Mouse (Mus musculus) hindbrain, embryonic 10.5 days (tissue): Measurements from ENCODE around the gene Il4i1. TPM values are rescaled to one million over a fixed set of nuclear protein-coding genes. Genes with fewer than 3 reads are reported as not detected.

Experiments
- DNase-seq: peaks from one replicate; pipeline ENCODE4 v3.0.0-alpha.2; 2017; ENCODE audit warnings: low spot score
- H3K27ac ChIP-seq: fragments of 300-500 bp; sonication (generic); 2 replicates; pipeline ENCODE4 v1.5.1; 2016; ENCODE audit warnings: mild to moderate bottlenecking, moderate library complexity
- H3K27me3 ChIP-seq: fragments of 300-500 bp; sonication (generic); 2 replicates; pipeline ENCODE4 v1.6.1; 2016; ENCODE audit warnings: mild to moderate bottlenecking; ENCODE audit not compliant: poor library complexity, insufficient read depth, severe bottlenecking
- H3K36me3 ChIP-seq: fragments of 300-500 bp; sonication (generic); 2 replicates; pipeline ENCODE4 v1.6.1; 2016; ENCODE audit warnings: mild to moderate bottlenecking, moderate library complexity
- H3K4me1 ChIP-seq: fragments of 300-500 bp; sonication (generic); replicated peaks from 2 replicates; pipeline ENCODE4 v1.6.1; 2016; ENCODE audit warnings: mild to moderate bottlenecking
- H3K4me3 ChIP-seq: fragments of 300-500 bp; sonication (generic); 2 replicates; pipeline ENCODE4 v1.5.1; 2016; ENCODE audit warnings: mild to moderate bottlenecking, moderate library complexity
- H3K9me3 ChIP-seq: fragments of 300-500 bp; sonication (generic); 2 replicates; pipeline ENCODE4 v1.6.1; 2016; ENCODE audit warnings: mild to moderate bottlenecking, moderate library complexity
- WGBS: fragments of 180-500 bp; shearing (Covaris S2); methylation state at CpG from one replicate; pipeline ENCODE4 v1.1.7; 2016; 5-methylcytosine and 5-hydroxymethylcytosine counted together
- polyA plus RNA-seq: library from polyadenylated mRNA; unstranded; fragments of >200 nt; fragmentation: Nextera tagmentation; extraction: Ambion mirVana; gene quantifications from 2 replicates; pipeline ENCODE4 v1.2.1, GENCODE M21; 2016

The Il4i1 gene
- polyA plus RNA-seq, 1 experiment from 2014 or later, result 1.9 TPM

GRCm38 (mm10) chr7:44821666-44822448, 5.7 kb downstream of the Il4i1 start:
- no peak overlapping the region for H3K4me3 ChIP-seq
- 87% methylated on average over 7 of the region's 7 CpGs for WGBS
- no peaks in the 10 kb centered on the region for H3K27me3 ChIP-seq
- peaks cover 65% of the 10 kb centered on the region for H3K4me1 ChIP-seq
- peaks cover 63% of the 10 kb centered on the region for H3K36me3 ChIP-seq
- no peak for DNase-seq
- H3K9me3 ChIP-seq, result no peaks in the 10 kb centered on the region
- H3K27ac ChIP-seq, result no peak overlapping the region

GRCm38 (mm10) chr7:44823409-44823808, 7.2 kb downstream of the Il4i1 start:
- Histone ChIP-seq H3K27me3 (no peaks in the 10 kb centered on the region), H3K36me3 (peaks cover 74% of the 10 kb centered on the region), H3K27ac (no peak overlapping the region), H3K4me3 (no peak overlapping the region), H3K9me3 (no peaks in the 10 kb centered on the region), H3K4me1 (peaks cover 51% of the 10 kb centered on the region)
- no peak for DNase-seq
- WGBS, result 46% methylated on average over 7 of the region's 7 CpGs

GRCm38 (mm10) chr7:44824872-44825271, 8.7 kb downstream of the Il4i1 start:
- 35% methylated on average over 3 of the region's 3 CpGs for WGBS
- peak; percentile 77 for DNase-seq
- Histone ChIP-seq H3K9me3 (no peaks in the 10 kb centered on the region), H3K36me3 (peaks cover 75% of the 10 kb centered on the region), H3K27ac (no peak overlapping the region), H3K4me3 (no peak overlapping the region), H3K27me3 (no peaks in the 10 kb centered on the region), H3K4me1 (peaks cover 41% of the 10 kb centered on the region)

- H3K9me3 ChIP-seq, result no peaks in the 10 kb centered on the region
- no peak overlapping the region for H3K27ac ChIP-seq
- no peak overlapping the region for H3K4me3 ChIP-seq
- no peak for DNase-seq
- 92% methylated on average over 3 of the region's 3 CpGs for WGBS
- peaks cover 76% of the 10 kb centered on the region for H3K36me3 ChIP-seq
- H3K4me1 ChIP-seq, result peaks cover 27% of the 10 kb centered on the region
- H3K27me3 ChIP-seq, result no peaks in the 10 kb centered on the region
Measured at GRCm38 (mm10) chr7:44826771-44827170, 10.6 kb downstream of the Il4i1 start.

- WGBS, result 93% methylated on average over 5 of the region's 5 CpGs
- Histone ChIP-seq H3K36me3 (peaks cover 74% of the 10 kb centered on the region), H3K9me3 (no peaks in the 10 kb centered on the region), H3K4me1 (peaks cover 16% of the 10 kb centered on the region), H3K4me3 (no peak overlapping the region), H3K27ac (no peak overlapping the region), H3K27me3 (no peaks in the 10 kb centered on the region)
- no peak for DNase-seq
Measured at GRCm38 (mm10) chr7:44828706-44829105, 12.5 kb downstream of the Il4i1 start.

- H3K36me3 ChIP-seq, result peaks cover 49% of the 10 kb centered on the region
- WGBS, result 87% methylated on average over 4 of the region's 4 CpGs
- no peaks in the 10 kb centered on the region for H3K9me3 ChIP-seq
- no peak for DNase-seq
- peaks cover 3% of the 10 kb centered on the region; the same call in 1 of the 2 replicates for H3K27me3 ChIP-seq
- H3K4me1 ChIP-seq, result peaks cover 5% of the 10 kb centered on the region; the same call in 1 of the 2 replicates
- H3K4me3 ChIP-seq, result no peak overlapping the region
- no peak overlapping the region for H3K27ac ChIP-seq
Measured at GRCm38 (mm10) chr7:44832763-44833162, 16.6 kb downstream of the Il4i1 start.

GRCm38 (mm10) chr7:44835373-44836015, 19.3 kb downstream of the Il4i1 start:
- H3K4me3 ChIP-seq, result no peak overlapping the region
- H3K4me1 ChIP-seq, result peaks cover 16% of the 10 kb centered on the region
- no peak overlapping the region for H3K27ac ChIP-seq
- H3K27me3 ChIP-seq, result peaks cover 30% of the 10 kb centered on the region
- 94% methylated on average over 1 of the region's 1 CpGs for WGBS
- no peak for DNase-seq
- H3K9me3 ChIP-seq, result no peaks in the 10 kb centered on the region
- H3K36me3 ChIP-seq, result peaks cover 34% of the 10 kb centered on the region

- H3K4me3 ChIP-seq, result no peak overlapping the region
- 62% methylated on average over 3 of the region's 3 CpGs for WGBS
- DNase-seq, result no peak
- peaks cover 35% of the 10 kb centered on the region for H3K27me3 ChIP-seq
- no peaks in the 10 kb centered on the region for H3K9me3 ChIP-seq
- H3K4me1 ChIP-seq, result peaks cover 16% of the 10 kb centered on the region
- H3K36me3 ChIP-seq, result peaks cover 34% of the 10 kb centered on the region
- no peak overlapping the region for H3K27ac ChIP-seq
Measured at GRCm38 (mm10) chr7:44836016-44836404, 19.8 kb downstream of the Il4i1 start.

GRCm38 (mm10) chr7:44836423-44837053, 20.4 kb downstream of the Il4i1 start:
- DNase-seq, result no peak
- peaks cover 40% of the 10 kb centered on the region for H3K27me3 ChIP-seq
- peaks cover 16% of the 10 kb centered on the region for H3K4me1 ChIP-seq
- WGBS, result 81% methylated on average over 9 of the region's 9 CpGs
- H3K27ac ChIP-seq, result no peak overlapping the region
- H3K9me3 ChIP-seq, result no peaks in the 10 kb centered on the region
- no peak overlapping the region for H3K4me3 ChIP-seq
- H3K36me3 ChIP-seq, result peaks cover 34% of the 10 kb centered on the region

- 83% methylated on average over 6 of the region's 6 CpGs for WGBS
Measured at GRCm38 (mm10) chr7:44838073-44838472, 21.9 kb downstream of the Il4i1 start.

GRCm38 (mm10) chr7:44839171-44839490, 22.9 kb downstream of the Il4i1 start:
- Histone ChIP-seq H3K27me3 (peaks cover 51% of the 10 kb centered on the region), H3K36me3 (peaks cover 49% of the 10 kb centered on the region), H3K9me3 (no peaks in the 10 kb centered on the region), H3K4me3 (peak overlapping the region; percentile 47), H3K27ac (peak overlapping the region; percentile 70; the same call in 1 of the 2 replicates), H3K4me1 (peaks cover 16% of the 10 kb centered on the region)
- 28% methylated on average over 11 of the region's 11 CpGs for WGBS
- no peak for DNase-seq

More at GRCm38 (mm10) chr7:44838073-44838472, 21.9 kb downstream of the Il4i1 start:
- H3K27ac ChIP-seq, result no peak overlapping the region
- peaks cover 38% of the 10 kb centered on the region for H3K36me3 ChIP-seq
- no peaks in the 10 kb centered on the region for H3K9me3 ChIP-seq
- no peak for DNase-seq
- peaks cover 16% of the 10 kb centered on the region for H3K4me1 ChIP-seq
- peaks cover 51% of the 10 kb centered on the region for H3K27me3 ChIP-seq
- no peak overlapping the region for H3K4me3 ChIP-seq

- no peaks in the 10 kb centered on the region for H3K9me3 ChIP-seq
- peaks cover 16% of the 10 kb centered on the region for H3K4me1 ChIP-seq
- WGBS, result 2% methylated on average over 58 of the region's 58 CpGs
- DNase-seq, result peak; percentile 51
- peaks cover 51% of the 10 kb centered on the region for H3K27me3 ChIP-seq
- H3K27ac ChIP-seq, result peak overlapping the region; percentile 70
- peak overlapping the region; percentile 47 for H3K4me3 ChIP-seq
- H3K36me3 ChIP-seq, result peaks cover 54% of the 10 kb centered on the region
Measured at GRCm38 (mm10) chr7:44839491-44840191, 23.5 kb downstream of the Il4i1 start.
